Mouse (Mus musculus): ENCODE measurements around the gene 2810004N23Rik. TPM values are rescaled to one million over a fixed set of nuclear protein-coding genes. Genes with fewer than 3 reads are reported as not detected.

Gene 2810004N23Rik
- total and polyA plus RNA-seq, 3 experiments, result 28.9 to 51.7 (median 47.3) TPM

DNA sequence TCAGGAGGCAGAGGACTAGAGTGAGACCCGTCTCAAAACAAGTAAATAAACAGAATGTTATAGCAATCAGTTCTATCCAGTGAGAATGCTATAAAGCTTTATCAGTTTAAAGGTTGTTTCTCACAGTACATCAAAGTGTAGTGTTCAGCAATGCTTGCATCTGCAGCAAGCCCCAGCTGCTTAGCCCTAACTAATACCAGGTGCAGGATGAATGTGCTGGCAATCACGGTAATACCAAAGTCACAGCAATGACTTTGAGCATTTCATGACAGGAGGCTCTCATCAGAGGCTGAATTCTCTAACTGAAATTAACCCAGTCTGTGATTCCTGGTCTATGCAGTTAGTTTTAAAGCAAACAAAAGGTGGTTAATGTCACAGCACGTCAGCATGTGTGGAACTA lies 29.7 kb upstream of the 2810004N23Rik start:
- no peak for DNase-seq
- intact Hi-C loops (cut with DNase I), result no loop called here
- Histone ChIP-seq H3K36me3 (ENCODE audit: control insufficient read depth, insufficient read depth, low read length) (peaks cover 17% of the 10 kb centered on the region), H3K79me2 (replicated peaks; ENCODE audit: control insufficient read depth, insufficient read depth, low read length) (no peaks in the 10 kb centered on the region; the same call in 1 of the 2 replicates), H3K27ac (no peak overlapping the region), H3K9ac (ENCODE audit: low read depth, low read length) (no peak overlapping the region), H3K4me1 (ENCODE audit: control insufficient read depth, insufficient read depth, low read length) (peaks cover 10% of the 10 kb centered on the region), H3K4me3 (no peak overlapping the region), H3K27me3 (ENCODE audit: control insufficient read depth, insufficient read depth, low read length) (no peaks in the 10 kb centered on the region)
- TF ChIP-seq EP300 (IDR thresholded peaks at IDR 0.05; ENCODE audit: insufficient read depth, low read depth, low read length) (no peak), POLR2A (IDR thresholded peaks at IDR 0.05; ENCODE audit: insufficient read depth, low read depth, low read length) (no peak), CTCF (IDR thresholded peaks at IDR 0.05) (no peak)
- 60% methylated on average over 3 of the region's 3 CpGs for WGBS

DNA sequence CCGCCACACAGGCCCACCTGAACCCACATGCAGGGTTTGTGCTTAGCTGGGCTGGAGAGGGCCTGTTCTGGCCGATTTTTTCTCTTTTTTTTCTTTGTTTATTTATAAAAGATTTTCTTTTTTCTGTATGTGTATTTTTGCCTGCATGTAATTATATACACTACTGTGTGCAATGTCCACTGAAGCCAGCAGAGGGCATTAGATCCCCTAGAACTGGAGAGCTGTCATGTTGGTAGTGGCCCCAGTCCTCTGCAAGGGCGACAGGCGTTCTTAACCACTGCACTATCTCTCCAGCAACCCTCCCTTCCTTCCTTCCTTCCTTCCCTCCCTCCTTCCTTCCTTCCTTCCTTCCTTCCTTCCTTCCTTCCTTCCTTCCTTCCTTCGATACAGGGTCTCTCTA lies 25.5 kb upstream of the 2810004N23Rik start:
- WGBS, result 93% methylated on average over 5 of the region's 5 CpGs

DNA sequence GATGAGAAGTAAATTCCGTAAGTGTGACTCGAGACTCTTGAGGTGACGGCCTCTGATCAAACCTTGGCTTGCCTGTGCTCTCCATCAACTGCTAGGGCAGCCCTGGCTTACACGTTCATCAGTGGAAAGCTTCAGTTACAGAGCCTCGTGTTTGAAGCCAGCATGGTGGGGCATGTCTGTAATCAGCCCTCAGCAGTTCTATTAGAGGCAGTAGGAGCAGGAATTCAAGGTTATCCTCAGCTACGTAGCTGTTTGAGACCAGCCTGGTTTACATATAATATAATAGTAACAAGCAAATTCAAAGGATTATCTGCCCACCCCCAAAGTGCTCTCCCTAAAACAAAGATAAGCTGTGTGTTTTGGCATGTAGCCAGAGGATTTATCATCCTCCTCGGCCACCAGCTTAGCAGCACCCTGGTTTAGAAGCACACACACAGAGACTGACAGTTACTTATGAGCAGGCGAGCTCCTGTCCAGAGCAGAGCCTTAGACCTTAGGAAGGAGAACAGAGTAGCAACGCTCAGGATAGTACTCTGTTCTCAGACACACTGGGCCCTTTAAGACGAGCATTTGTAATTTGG lies 16.1 kb upstream of the 2810004N23Rik start:
- no peak overlapping the region for H3K27ac ChIP-seq

More for the DNA sequence above, 25.5 kb upstream of the 2810004N23Rik start:
- Histone ChIP-seq H3K27ac (no peak overlapping the region), H3K79me2 (replicated peaks; ENCODE audit: control insufficient read depth, insufficient read depth, low read length) (no peaks in the 10 kb centered on the region), H3K36me3 (ENCODE audit: control insufficient read depth, insufficient read depth, low read length) (peaks cover 4% of the 10 kb centered on the region), H3K27me3 (ENCODE audit: control insufficient read depth, insufficient read depth, low read length) (no peaks in the 10 kb centered on the region), H3K4me3 (no peak overlapping the region), H3K9ac (ENCODE audit: low read depth, low read length) (no peak overlapping the region), H3K4me1 (ENCODE audit: control insufficient read depth, insufficient read depth, low read length) (no peaks in the 10 kb centered on the region)
- intact Hi-C loops (cut with DNase I), result no loop called here
- no peak for DNase-seq
- TF ChIP-seq CTCF (IDR thresholded peaks at IDR 0.05) (peak; percentile 49), POLR2A (IDR thresholded peaks at IDR 0.05; ENCODE audit: insufficient read depth, low read depth, low read length) (no peak), EP300 (IDR thresholded peaks at IDR 0.05; ENCODE audit: insufficient read depth, low read depth, low read length) (no peak)

DNA sequence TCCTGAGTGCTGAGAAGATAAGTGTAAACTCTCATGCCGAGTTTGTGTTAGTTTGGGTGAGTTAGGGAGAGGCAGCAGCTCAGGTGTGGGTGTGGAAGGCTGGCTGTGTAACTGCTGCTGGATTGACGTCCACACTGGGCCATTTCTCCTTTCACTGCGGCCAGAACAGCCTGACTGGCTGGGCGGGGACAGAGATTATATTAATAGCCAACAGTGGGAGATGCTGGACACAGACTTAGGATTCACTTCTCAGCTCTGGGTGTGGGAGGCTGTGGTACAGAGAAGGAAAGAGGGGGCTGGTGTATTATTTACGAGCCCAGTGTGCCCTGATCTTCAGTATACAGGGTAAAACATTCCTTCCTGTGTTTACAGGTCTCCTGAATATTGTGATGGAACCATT lies 15.2 kb upstream of the 2810004N23Rik start:
- no peak for DNase-seq
- 55% methylated on average over 5 of the region's 5 CpGs for WGBS
- Histone ChIP-seq H3K27me3 (ENCODE audit: control insufficient read depth, insufficient read depth, low read length) (no peaks in the 10 kb centered on the region), H3K4me1 (ENCODE audit: control insufficient read depth, insufficient read depth, low read length) (0 out of 2 replicates have a peak, but pooled peaks cover 2% of the 10 kb centered on the region), H3K9ac (ENCODE audit: low read depth, low read length) (no peak overlapping the region), H3K4me3 (no peak overlapping the region), H3K36me3 (ENCODE audit: control insufficient read depth, insufficient read depth, low read length) (peaks cover 2% of the 10 kb centered on the region; the same call in 1 of the 2 replicates), H3K27ac (no peak overlapping the region), H3K79me2 (replicated peaks; ENCODE audit: control insufficient read depth, insufficient read depth, low read length) (0 out of 2 replicates have a peak, but pooled peaks cover 1% of the 10 kb centered on the region)
- no peak for TF ChIP-seq CTCF (IDR thresholded peaks at IDR 0.05)
- TF ChIP-seq EP300 (IDR thresholded peaks at IDR 0.05; ENCODE audit: insufficient read depth, low read depth, low read length), result 0 out of 2 replicates have a peak, but pooled peaks have one; percentile 9
- TF ChIP-seq POLR2A (IDR thresholded peaks at IDR 0.05; ENCODE audit: insufficient read depth, low read depth, low read length), result no peak
- intact Hi-C loops (cut with DNase I), result no loop called here

More for the DNA sequence above, 16.1 kb upstream of the 2810004N23Rik start:
- no peak for TF ChIP-seq EP300 (IDR thresholded peaks at IDR 0.05; ENCODE audit: insufficient read depth, low read depth, low read length)
- no peak for TF ChIP-seq POLR2A (IDR thresholded peaks at IDR 0.05; ENCODE audit: insufficient read depth, low read depth, low read length)
- TF ChIP-seq CTCF (IDR thresholded peaks at IDR 0.05), result no peak
- intact Hi-C loops (cut with DNase I), result no loop called here
- H3K36me3 ChIP-seq (ENCODE audit: control insufficient read depth, insufficient read depth, low read length), result peaks cover 2% of the 10 kb centered on the region; the same call in 1 of the 2 replicates
- H3K27me3 ChIP-seq (ENCODE audit: control insufficient read depth, insufficient read depth, low read length), result no peaks in the 10 kb centered on the region
- DNase-seq, result no peak
- H3K79me2 ChIP-seq (replicated peaks; ENCODE audit: control insufficient read depth, insufficient read depth, low read length), result 0 out of 2 replicates have a peak, but pooled peaks cover 1% of the 10 kb centered on the region
- H3K4me3 ChIP-seq, result no peak overlapping the region
- 57% methylated on average over 10 of the region's 10 CpGs for WGBS
- 0 out of 2 replicates have a peak, but pooled peaks cover 2% of the 10 kb centered on the region for H3K4me1 ChIP-seq (ENCODE audit: control insufficient read depth, insufficient read depth, low read length)
- H3K9ac ChIP-seq (ENCODE audit: low read depth, low read length), result no peak overlapping the region

DNA sequence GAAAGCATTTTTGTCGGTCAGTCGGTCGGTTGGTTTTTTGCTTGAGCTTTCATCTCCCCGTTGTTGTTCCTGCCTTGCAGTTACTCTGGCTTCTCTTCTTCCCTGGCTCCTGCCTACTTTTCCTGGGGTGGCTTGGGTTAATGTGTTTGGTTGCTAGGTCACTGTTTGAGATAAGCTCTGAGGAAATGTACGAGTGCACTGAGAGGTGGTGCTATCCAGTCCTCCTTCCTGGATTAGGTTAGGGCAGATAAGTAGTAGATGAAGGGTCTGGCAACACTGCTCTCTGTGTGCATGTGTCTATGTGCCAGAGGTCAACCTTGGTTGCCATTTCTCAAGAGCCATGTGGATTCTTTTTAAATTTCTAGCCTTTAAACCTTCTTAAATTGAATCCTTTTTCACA lies 9.8 kb upstream of the 2810004N23Rik start:
- H3K36me3 ChIP-seq (ENCODE audit: control insufficient read depth, insufficient read depth, low read length), result peaks cover 7% of the 10 kb centered on the region
- H3K4me3 ChIP-seq, result no peak overlapping the region
- intact Hi-C loops (cut with DNase I), result no loop called here
- no peaks in the 10 kb centered on the region for H3K27me3 ChIP-seq (ENCODE audit: control insufficient read depth, insufficient read depth, low read length)
- peaks cover 8% of the 10 kb centered on the region; the same call in 1 of the 2 replicates for H3K4me1 ChIP-seq (ENCODE audit: control insufficient read depth, insufficient read depth, low read length)
- TF ChIP-seq EP300 (IDR thresholded peaks at IDR 0.05; ENCODE audit: insufficient read depth, low read depth, low read length) (0 out of 2 replicates have a peak, but pooled peaks have one; percentile 23), CTCF (IDR thresholded peaks at IDR 0.05) (no peak)
- H3K9ac ChIP-seq (ENCODE audit: low read depth, low read length), result no peak overlapping the region
- WGBS, result 28% methylated on average over 5 of the region's 5 CpGs
- DNase-seq, result peak in 1 of 2 experiments; percentile 34
- 0 out of 2 replicates have a peak, but pooled peaks cover 1% of the 10 kb centered on the region for H3K79me2 ChIP-seq (replicated peaks; ENCODE audit: control insufficient read depth, insufficient read depth, low read length)
- H3K27ac ChIP-seq, result peak overlapping the region; percentile 60

DNA sequence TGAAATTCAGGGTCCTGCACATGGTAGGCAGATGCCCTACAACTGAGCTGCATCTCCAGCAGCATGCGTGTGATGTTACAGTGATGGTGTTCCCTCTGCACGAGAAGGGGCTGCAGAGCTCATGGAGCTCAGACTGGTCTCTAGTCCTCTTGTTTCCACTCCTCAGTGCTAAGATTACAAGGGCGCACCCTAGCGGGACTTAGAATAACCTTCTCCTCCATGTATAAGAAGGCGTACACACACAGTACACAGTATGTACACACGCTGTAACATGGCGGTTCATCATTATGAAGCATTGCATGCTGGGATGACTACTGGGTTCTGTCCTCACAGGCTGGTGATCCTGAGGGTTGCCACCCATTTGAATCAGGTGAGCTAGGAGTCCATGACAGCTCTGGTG lies 9.2 kb upstream of the 2810004N23Rik start:
- WGBS, result 91% methylated on average over 7 of the region's 7 CpGs
- intact Hi-C loops (cut with DNase I), result no loop called here
- Histone ChIP-seq H3K4me1 (ENCODE audit: control insufficient read depth, insufficient read depth, low read length) (peaks cover 11% of the 10 kb centered on the region; the same call in 1 of the 2 replicates), H3K79me2 (replicated peaks; ENCODE audit: control insufficient read depth, insufficient read depth, low read length) (0 out of 2 replicates have a peak, but pooled peaks cover 1% of the 10 kb centered on the region), H3K27me3 (ENCODE audit: control insufficient read depth, insufficient read depth, low read length) (no peaks in the 10 kb centered on the region), H3K36me3 (ENCODE audit: control insufficient read depth, insufficient read depth, low read length) (peaks cover 7% of the 10 kb centered on the region), H3K9ac (ENCODE audit: low read depth, low read length) (no peak overlapping the region), H3K4me3 (no peak overlapping the region), H3K27ac (no peak overlapping the region; the same call in 1 of the 2 replicates)
- no peak for DNase-seq
- no peak for TF ChIP-seq CTCF (IDR thresholded peaks at IDR 0.05)
- TF ChIP-seq POLR2A (IDR thresholded peaks at IDR 0.05; ENCODE audit: insufficient read depth, low read depth, low read length), result no peak
- TF ChIP-seq EP300 (IDR thresholded peaks at IDR 0.05; ENCODE audit: insufficient read depth, low read depth, low read length), result no peak

Data from heart, adult 2 months (tissue).